In the genomic region with DNA sequence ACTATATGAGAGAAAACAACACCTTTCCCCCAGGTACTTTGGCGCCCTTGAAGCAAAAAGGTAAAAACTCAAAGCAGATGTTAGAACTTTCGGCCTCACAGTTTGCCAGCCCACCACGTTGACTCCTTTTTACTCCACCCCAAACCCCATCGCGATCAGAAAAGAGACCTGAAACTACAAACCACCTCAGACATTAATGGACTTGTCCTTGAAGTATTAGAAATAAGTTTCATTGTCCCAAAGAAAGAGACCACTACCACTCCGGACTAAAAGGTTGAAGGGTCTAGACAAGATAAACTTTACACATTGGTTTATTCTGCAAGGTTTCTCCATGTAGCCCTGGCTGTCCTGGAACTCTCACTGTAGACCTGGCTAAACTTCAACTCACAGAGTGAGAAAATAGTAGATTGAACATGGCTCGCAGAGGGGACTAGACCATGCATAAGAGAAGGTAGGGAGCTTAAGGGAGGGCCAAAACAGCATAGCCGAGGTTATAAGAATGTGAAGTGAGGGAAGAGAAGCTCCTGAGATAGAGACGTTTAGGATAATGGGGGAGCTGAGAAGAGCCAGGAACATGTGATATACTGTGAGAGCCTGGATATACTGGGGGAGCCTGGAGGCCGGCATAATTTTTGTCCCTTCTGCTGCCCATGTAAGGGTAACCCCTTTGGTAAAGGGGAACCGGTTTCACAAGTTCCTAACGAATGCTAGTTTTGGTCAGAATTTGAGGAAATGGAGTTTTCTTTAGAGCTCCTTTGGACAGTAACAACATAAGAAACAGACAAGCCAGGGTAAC, we compare ENCODE assay signal across 10 mouse cellular contexts. TPM values are rescaled to one million over a fixed set of nuclear protein-coding genes. Genes with fewer than 3 reads are reported as not detected.
DNase-seq lines count a peak whose midpoint lies in the region; ATAC-seq and TF ChIP-seq lines count a peak whose summit lies in the region.
"Had no signal": no experiment of that assay in that cellular context is flagged by ENCODE, and none has a peak within 500 bp of the region (broad histone marks: within the 10 kb centered on the region; RNA-seq: fewer than 3 reads in every experiment).

No protein-coding gene starts in this region.

- no peak for DNase-seq in kidney, postnatal 36 days
- no peak for DNase-seq in midbrain, postnatal 0 days (ENCODE audit: low spot score)
- no peak for DNase-seq in left cerebral cortex, postnatal 36 days (ENCODE audit: low spot score in 2 of 2)
- no peak for DNase-seq in kidney, adult 9 months
- DNase-seq in right cerebral cortex, postnatal 25 days, result no peak

- H3K4me1 ChIP-seq in kidney, embryonic 14.5 days (ENCODE audit: control insufficient read depth, insufficient read depth, low read length), result peaks cover 15% of the 10 kb centered on the region
- H3K4me1 ChIP-seq in embryonic facial prominence, embryonic 13.5 days, result peaks cover 35% of the 10 kb centered on the region
- peaks cover 30% of the 10 kb centered on the region for H3K4me1 ChIP-seq in intestine, embryonic 16.5 days (ENCODE audit: control insufficient read depth, insufficient read depth, low read length)
- H3K4me1 ChIP-seq in midbrain, postnatal 0 days (ENCODE audit: insufficient read depth, low read length), result peaks cover 11% of the 10 kb centered on the region; the same call in 1 of the 2 replicates

- peak overlapping the region; percentile 47 for H3K4me2 ChIP-seq in kidney, embryonic 14.5 days (replicated peaks; ENCODE audit: low read depth, low read length)
- H3K4me2 ChIP-seq in embryonic facial prominence, embryonic 13.5 days, result peak overlapping the region; percentile 85
- peak overlapping the region; percentile 56 for H3K4me2 ChIP-seq in intestine, embryonic 16.5 days (ENCODE audit: low read depth, low read length)
- peak overlapping the region; percentile 50 for H3K4me2 ChIP-seq in midbrain, postnatal 0 days (ENCODE audit: low read depth, low read length, poor library complexity, severe bottlenecking)

- H3K9ac ChIP-seq in kidney, embryonic 14.5 days (ENCODE audit: low read depth, low read length), result 0 out of 2 replicates have a peak overlapping the region, but pooled peaks have one; percentile 44
- H3K9ac ChIP-seq in embryonic facial prominence, embryonic 13.5 days, result 0 out of 2 replicates have a peak overlapping the region, but pooled peaks have one; percentile 11
- no peak overlapping the region; the same call in 1 of the 2 replicates for H3K9ac ChIP-seq in intestine, embryonic 16.5 days (ENCODE audit: low read depth, low read length)
- no peak overlapping the region for H3K9ac ChIP-seq in midbrain, postnatal 0 days (replicated peaks; ENCODE audit: low read length, poor library complexity, severe bottlenecking)

- H3K27me3 ChIP-seq in kidney, embryonic 14.5 days (ENCODE audit: control insufficient read depth, insufficient read depth, low read length), result no peaks in the 10 kb centered on the region
- no peaks in the 10 kb centered on the region for H3K27me3 ChIP-seq in embryonic facial prominence, embryonic 13.5 days
- no peaks in the 10 kb centered on the region for H3K27me3 ChIP-seq in intestine, embryonic 16.5 days (replicated peaks; ENCODE audit: control insufficient read depth, insufficient read depth, low read length)
- H3K27me3 ChIP-seq in midbrain, postnatal 0 days (ENCODE audit: insufficient read depth, low read length), result no peaks in the 10 kb centered on the region
- H3K27me3 ChIP-seq: Patski had no signal

- peaks cover 20% of the 10 kb centered on the region; the same call in 1 of the 2 replicates for H3K36me3 ChIP-seq in kidney, embryonic 14.5 days (ENCODE audit: control insufficient read depth, insufficient read depth, low read length)
- peaks cover 22% of the 10 kb centered on the region for H3K36me3 ChIP-seq in embryonic facial prominence, embryonic 13.5 days
- peaks cover 13% of the 10 kb centered on the region for H3K36me3 ChIP-seq in intestine, embryonic 16.5 days (ENCODE audit: control insufficient read depth, insufficient read depth, low read length)
- H3K36me3 ChIP-seq in midbrain, postnatal 0 days (ENCODE audit: insufficient read depth, low read length), result peaks cover 10% of the 10 kb centered on the region

- no peaks in the 10 kb centered on the region for H3K9me3 ChIP-seq in kidney, embryonic 14.5 days (ENCODE audit: control insufficient read depth, low read length)
- no peaks in the 10 kb centered on the region for H3K9me3 ChIP-seq in embryonic facial prominence, embryonic 13.5 days
- H3K9me3 ChIP-seq in intestine, embryonic 16.5 days (ENCODE audit: control insufficient read depth, low read length), result no peaks in the 10 kb centered on the region
- no peaks in the 10 kb centered on the region for H3K9me3 ChIP-seq in midbrain, postnatal 0 days (ENCODE audit: low read length)

- H3K27ac ChIP-seq in kidney, embryonic 14.5 days (ENCODE audit: low read depth, low read length), result peak overlapping the region; percentile 26; the same call in 1 of the 2 replicates
- peak overlapping the region; percentile 56 for H3K27ac ChIP-seq in embryonic facial prominence, embryonic 13.5 days
- H3K27ac ChIP-seq in intestine, embryonic 16.5 days (ENCODE audit: low read length), result peak overlapping the region; percentile 85
- 0 out of 2 replicates have a peak overlapping the region, but pooled peaks have one; percentile 32 for H3K27ac ChIP-seq in midbrain, postnatal 0 days (ENCODE audit: low read depth, low read length)

- intact Hi-C loops in left cerebral cortex, postnatal 36 days (cut with DNase I), result no loop called here

- no peak for TF ChIP-seq CTCF in midbrain, postnatal 0 days (IDR thresholded peaks at IDR 0.05)

- H3K4me3 ChIP-seq in kidney, embryonic 14.5 days (ENCODE audit: low read length), result peak overlapping the region; percentile 82; the same call in 1 of the 2 replicates
- H3K4me3 ChIP-seq in embryonic facial prominence, embryonic 13.5 days, result peak overlapping the region; percentile 67
- peak overlapping the region; percentile 81 for H3K4me3 ChIP-seq in intestine, embryonic 16.5 days (ENCODE audit: low read length)
- H3K4me3 ChIP-seq in midbrain, postnatal 0 days (ENCODE audit: low read depth, low read length), result peak overlapping the region; percentile 60; the same call in 1 of the 2 replicates

- ATAC-seq in kidney, embryonic 14.5 days (ENCODE audit: low FRiP score, low TSS enrichment), result no peak
- ATAC-seq in embryonic facial prominence, embryonic 13.5 days (ENCODE audit: insufficient number of reproducible peaks, insufficient read depth, low FRiP score, low TSS enrichment, low read depth), result no peak
- ATAC-seq in intestine, embryonic 16.5 days, result no peak
- no peak for ATAC-seq in midbrain, postnatal 0 days (ENCODE audit: low FRiP score)

- 66% methylated on average over 12 of the region's 12 CpGs for WGBS in kidney, embryonic 14.5 days
- WGBS in embryonic facial prominence, embryonic 13.5 days, result 57% methylated on average over 12 of the region's 12 CpGs
- whole genome bisulfite sequencing in intestine, embryonic 16.5 days, result 55% methylated on average over 12 of the region's 12 CpGs
- WGBS in midbrain, postnatal 0 days, result 70% methylated on average over 12 of the region's 12 CpGs

RNA-seq across cellular contexts. Expression of a gene that starts 0.9 kb away (rescaled TPM):
- 186 and 191 TPM in 2 replicates for polyA plus RNA-seq in kidney, embryonic 14.5 days (2014; fragmentation: Nextera tagmentation; extraction: Ambion mirVana)
- 193 and 231 TPM in 2 replicates for polyA plus RNA-seq in embryonic facial prominence, embryonic 13.5 days (2015; fragmentation: Nextera tagmentation; extraction: Ambion mirVana)
- 625 and 664 TPM in 2 replicates for polyA plus RNA-seq in intestine, embryonic 16.5 days (2015; fragmentation: Nextera tagmentation; extraction: Ambion mirVana)
- total RNA-seq in midbrain, postnatal 0 days (2014; rRNA removed), result 382 and 401 TPM in 2 replicates
- polyA plus RNA-seq in midbrain, postnatal 0 days (2015; fragmentation: Nextera tagmentation; extraction: Ambion mirVana), result 407 and 423 TPM in 2 replicates
- 10 to 100 TPM; 79.8 to 94.6 TPM for total RNA-seq in left cerebral cortex, postnatal 36 days (2021)

RNA-seq across cellular contexts. Expression of a gene that starts 1.8 kb away (rescaled TPM):
- polyA plus RNA-seq in kidney, embryonic 14.5 days (2014; fragmentation: Nextera tagmentation; extraction: Ambion mirVana), result not detected in 2 replicates
- not detected in 2 replicates for polyA plus RNA-seq in embryonic facial prominence, embryonic 13.5 days (2015; fragmentation: Nextera tagmentation; extraction: Ambion mirVana)
- 0.09 TPM in 1 of 2 replicates, not detected in the other for polyA plus RNA-seq in intestine, embryonic 16.5 days (2015; fragmentation: Nextera tagmentation; extraction: Ambion mirVana)
- not detected in 2 replicates for total RNA-seq in midbrain, postnatal 0 days (2014; rRNA removed)
- not detected in 2 replicates for polyA plus RNA-seq in midbrain, postnatal 0 days (2015; fragmentation: Nextera tagmentation; extraction: Ambion mirVana)
- total RNA-seq in left cerebral cortex, postnatal 36 days (2021), result under 1 TPM; 0.15 to 0.43 TPM
- polyA plus RNA-seq: cortical plate, adult 2 months had no signal

RNA-seq across cellular contexts. Expression of a gene that starts 9.6 kb away (rescaled TPM):
- 12.5 and 16.7 TPM in 2 replicates for polyA plus RNA-seq in kidney, embryonic 14.5 days (2014; fragmentation: Nextera tagmentation; extraction: Ambion mirVana)
- 23.3 and 25.0 TPM in 2 replicates for polyA plus RNA-seq in embryonic facial prominence, embryonic 13.5 days (2015; fragmentation: Nextera tagmentation; extraction: Ambion mirVana)
- 31.0 and 34.2 TPM in 2 replicates for polyA plus RNA-seq in intestine, embryonic 16.5 days (2015; fragmentation: Nextera tagmentation; extraction: Ambion mirVana)
- 177 and 187 TPM in 2 replicates for total RNA-seq in midbrain, postnatal 0 days (2014; rRNA removed)
- polyA plus RNA-seq in midbrain, postnatal 0 days (2015; fragmentation: Nextera tagmentation; extraction: Ambion mirVana), result 103 and 107 TPM in 2 replicates
- total RNA-seq in left cerebral cortex, postnatal 36 days (2021), result 100 to 1,000 TPM; 185 to 202 TPM

RNA-seq across cellular contexts. Expression of a gene that starts 33.2 kb away (rescaled TPM):
- 1.3 and 1.5 TPM in 2 replicates for polyA plus RNA-seq in kidney, embryonic 14.5 days (2014; fragmentation: Nextera tagmentation; extraction: Ambion mirVana)
- polyA plus RNA-seq in embryonic facial prominence, embryonic 13.5 days (2015; fragmentation: Nextera tagmentation; extraction: Ambion mirVana), result 2.0 TPM in 1 of 2 replicates, not detected in the other
- polyA plus RNA-seq in intestine, embryonic 16.5 days (2015; fragmentation: Nextera tagmentation; extraction: Ambion mirVana), result 148 and 174 TPM in 2 replicates
- 0.47 TPM in 1 of 2 replicates, not detected in the other for total RNA-seq in midbrain, postnatal 0 days (2014; rRNA removed)
- 0.05 and 0.10 TPM in 2 replicates for polyA plus RNA-seq in midbrain, postnatal 0 days (2015; fragmentation: Nextera tagmentation; extraction: Ambion mirVana)
- total RNA-seq in left cerebral cortex, postnatal 36 days (2021), result not detected

RNA-seq across cellular contexts. Expression of a gene that starts 57.3 kb away (rescaled TPM):
- polyA plus RNA-seq in kidney, embryonic 14.5 days (2014; fragmentation: Nextera tagmentation; extraction: Ambion mirVana), result 0.49 and 0.73 TPM in 2 replicates
- polyA plus RNA-seq in embryonic facial prominence, embryonic 13.5 days (2015; fragmentation: Nextera tagmentation; extraction: Ambion mirVana), result 3.6 and 4.3 TPM in 2 replicates
- 2.0 TPM in 2 replicates for polyA plus RNA-seq in intestine, embryonic 16.5 days (2015; fragmentation: Nextera tagmentation; extraction: Ambion mirVana)
- 94.8 and 97.8 TPM in 2 replicates for total RNA-seq in midbrain, postnatal 0 days (2014; rRNA removed)
- polyA plus RNA-seq in midbrain, postnatal 0 days (2015; fragmentation: Nextera tagmentation; extraction: Ambion mirVana), result 44.8 and 46.7 TPM in 2 replicates
- 10 to 100 TPM; 12.9 to 19.1 TPM for total RNA-seq in left cerebral cortex, postnatal 36 days (2021)

Comparison
In these comparisons a context has a peak if more than half of its experiments do, and no peak if none do; other contexts are left out.
1. H3K27ac ChIP-seq: peak in every context shown above with its lines; median percentile 85 in intestine, embryonic 16.5 days; 56 in embryonic facial prominence, embryonic 13.5 days; 32 in midbrain, postnatal 0 days; 26 in kidney, embryonic 14.5 days.
2. H3K9ac ChIP-seq: peak in kidney, embryonic 14.5 days (single experiment) and embryonic facial prominence, embryonic 13.5 days (single experiment); none in intestine, embryonic 16.5 days (single experiment) and midbrain, postnatal 0 days (single experiment).
3. Peak in every context shown above with its lines, with median percentiles within 50 percentile points of each other: H3K4me2 ChIP-seq and H3K4me3 ChIP-seq.